Mouse (Mus musculus) hindbrain, embryonic 14.5 days (tissue): ENCODE data around the gene Myo18b. TPM values are rescaled to one million over a fixed set of nuclear protein-coding genes. Genes with fewer than 3 reads are reported as not detected.
A peak's percentile ranks its signal among the peaks of the same experiment; 100 is the strongest.

Experiments
- ATAC-seq: fragments of 200-750 bp; cut with Nextera tagmentation; 2 replicates; pipeline ENCODE4 v1.8.0; 2017; ENCODE audit warnings: moderate number of reproducible peaks, mild to moderate bottlenecking, moderate TSS enrichment, moderate library complexity; ENCODE audit not compliant: low FRiP score
- DNase-seq: peaks from one replicate; pipeline ENCODE4 v3.0.0-alpha.2; 2015; ENCODE audit warnings: low spot score
- H3K27ac ChIP-seq: fragments of 300-500 bp; sonication (generic); 2 replicates; pipeline ENCODE4 v1.5.1; 2014; ENCODE audit warnings: mild to moderate bottlenecking, moderate library complexity
- H3K27me3 ChIP-seq: fragments of 300-500 bp; sonication (generic); 2 replicates; pipeline ENCODE4 v1.6.1; 2014; ENCODE audit warnings: mild to moderate bottlenecking, low read length, mixed read lengths; ENCODE audit not compliant: control insufficient read depth, insufficient read depth
- H3K36me3 ChIP-seq: fragments of 300-500 bp; sonication (generic); replicated peaks from 2 replicates; pipeline ENCODE4 v1.6.1; 2014; ENCODE audit not compliant: control insufficient read depth, insufficient read depth
- H3K4me1 ChIP-seq: fragments of 300-500 bp; sonication (generic); replicated peaks from 2 replicates; pipeline ENCODE4 v1.6.1; 2014; ENCODE audit warnings: antibody characterized with exemption, low read length, mixed read lengths; ENCODE audit not compliant: control insufficient read depth, insufficient read depth
- H3K4me2 ChIP-seq: fragments of 300-500 bp; sonication (generic); replicated peaks from 2 replicates; pipeline ENCODE4 v1.6.1; 2014; ENCODE audit warnings: mild to moderate bottlenecking, moderate library complexity
- H3K4me3 ChIP-seq: fragments of 300-500 bp; sonication (generic); replicated peaks from 2 replicates; pipeline ENCODE4 v1.5.1; 2014; ENCODE audit warnings: mild to moderate bottlenecking, low read length
- H3K9ac ChIP-seq: fragments of 300-500 bp; sonication (generic); 2 replicates; pipeline ENCODE4 v1.6.1; 2014
- H3K9me3 ChIP-seq: fragments of 300-500 bp; sonication (generic); 2 replicates; pipeline ENCODE4 v1.6.1; 2016; ENCODE audit warnings: low read length; ENCODE audit not compliant: control insufficient read depth
- WGBS: fragments of 180-500 bp; shearing (Covaris S2); extraction: QIAGEN DNeasy Blood & Tissue Kit; methylation state at CpG from one replicate; pipeline ENCODE4 v1.1.7; 2014; 5-methylcytosine and 5-hydroxymethylcytosine counted together
- polyA plus RNA-seq: library from polyadenylated mRNA; unstranded; fragments of >200 nt; fragmentation: Nextera tagmentation; extraction: Ambion mirVana; gene quantifications from 2 replicates; pipeline ENCODE4 v1.2.1, GENCODE M21; 2014

Myo18b gene
- polyA plus RNA-seq, 1 experiment from 2014 or later = 1.4 TPM

DNA sequence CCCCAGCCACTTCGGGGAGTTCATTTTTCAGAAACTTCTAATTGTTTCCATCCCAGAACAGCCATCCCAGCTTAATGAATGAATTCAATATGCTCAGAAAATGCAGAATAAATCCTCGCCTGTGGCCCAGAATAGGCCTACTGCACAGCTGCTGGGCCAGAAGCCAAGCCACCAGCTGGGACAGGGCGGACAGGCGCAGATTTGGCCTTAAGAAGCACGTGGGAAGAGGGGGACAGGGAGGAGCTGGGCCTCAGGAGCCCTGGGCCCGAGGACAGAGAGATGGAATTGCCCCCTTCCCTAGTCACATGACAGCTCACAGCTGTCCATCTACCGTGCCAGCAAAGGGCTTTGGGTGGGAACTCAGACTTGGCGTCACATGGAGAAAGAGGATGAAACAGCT lies 43.0 kb downstream of the Myo18b start:
- H3K4me1 ChIP-seq = peaks cover 34% of the 10 kb centered on the region
- H3K9me3 ChIP-seq = no peaks in the 10 kb centered on the region
- ATAC-seq = peak; percentile 62

DNA sequence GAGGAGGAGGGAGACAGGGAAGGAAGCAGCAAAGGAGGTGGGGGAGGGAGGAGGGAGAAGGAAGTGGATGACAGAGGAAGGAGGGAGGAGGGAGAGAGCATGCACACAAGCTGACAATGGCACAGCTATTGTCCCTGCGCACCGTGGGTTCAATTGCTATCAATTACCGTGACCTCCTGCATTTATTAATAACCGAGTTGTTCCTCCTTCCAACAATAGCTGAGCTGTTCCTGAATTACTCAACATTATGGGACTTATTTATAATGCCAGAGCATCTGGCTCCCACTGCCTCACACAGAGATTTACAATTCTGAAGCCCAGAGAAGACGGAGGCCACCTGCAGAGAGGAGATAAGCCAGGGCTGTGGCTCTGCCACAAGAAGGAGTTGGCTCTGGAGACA lies 44.8 kb downstream of the Myo18b start:
- Histone ChIP-seq H3K4me3 (no peak overlapping the region), H3K36me3 (no peaks in the 10 kb centered on the region), H3K4me1 (peaks cover 41% of the 10 kb centered on the region), H3K9me3 (no peaks in the 10 kb centered on the region), H3K27ac (peak overlapping the region; percentile 77), H3K27me3 (no peaks in the 10 kb centered on the region), H3K9ac (no peak overlapping the region), H3K4me2 (no peak overlapping the region)
- DNase-seq (peak; percentile 50), ATAC-seq (peak; percentile 41; the same call in 1 of the 2 replicates)
- WGBS = 2% methylated on average over 5 of the region's 5 CpGs

More for the DNA sequence above, 43.0 kb downstream of the Myo18b start:
- peak overlapping the region; percentile 77 for H3K27ac ChIP-seq
- no peaks in the 10 kb centered on the region for H3K36me3 ChIP-seq
- DNase-seq = peak; percentile 78
- H3K4me3 ChIP-seq = no peak overlapping the region
- no peaks in the 10 kb centered on the region for H3K27me3 ChIP-seq
- H3K4me2 ChIP-seq = no peak overlapping the region
- H3K9ac ChIP-seq = no peak overlapping the region
- WGBS = 13% methylated on average over 8 of the region's 8 CpGs

GRCm38 (mm10) chr5:112848586-112849280 lies 47.4 kb downstream of the Myo18b start:
- WGBS = 8% methylated on average over 16 of the region's 16 CpGs
- peak; percentile 65 for DNase-seq
- H3K36me3 ChIP-seq = no peaks in the 10 kb centered on the region
- no peaks in the 10 kb centered on the region for H3K9me3 ChIP-seq
- no peaks in the 10 kb centered on the region for H3K27me3 ChIP-seq
- H3K4me3 ChIP-seq = no peak overlapping the region
- no peak overlapping the region for H3K9ac ChIP-seq
- H3K27ac ChIP-seq = no peak overlapping the region
- peaks cover 47% of the 10 kb centered on the region for H3K4me1 ChIP-seq
- no peak for ATAC-seq
- H3K4me2 ChIP-seq = peak overlapping the region; percentile 15

DNA sequence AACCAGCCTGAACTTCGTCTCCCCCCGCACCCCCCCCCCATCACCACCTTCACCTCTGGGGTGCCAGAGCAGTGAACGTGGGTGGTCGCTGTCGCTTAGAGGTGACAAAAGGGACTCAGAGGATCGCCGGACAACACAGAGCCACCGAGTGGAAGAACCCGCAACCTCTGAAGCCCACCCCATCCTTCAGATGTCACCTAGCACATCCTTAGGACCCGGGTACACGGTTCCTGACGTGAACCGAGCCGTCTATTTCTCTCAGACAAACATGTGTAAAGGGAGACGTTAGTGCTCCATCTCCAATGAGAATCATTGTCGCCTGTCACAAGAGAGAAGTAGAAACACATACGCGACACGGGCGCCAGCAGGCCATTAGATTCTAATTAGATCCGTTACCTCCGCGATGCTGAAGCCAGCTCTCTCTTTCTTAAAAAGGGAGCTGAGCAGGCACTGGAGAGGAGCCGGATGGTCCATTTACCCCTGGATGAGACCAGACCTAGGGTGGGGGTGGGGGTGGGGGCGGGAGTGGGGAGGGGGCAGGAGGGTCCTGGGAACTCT lies 48.1 kb downstream of the Myo18b start:
- no peaks in the 10 kb centered on the region for H3K9me3 ChIP-seq
- no peak for DNase-seq
- no peak overlapping the region for H3K27ac ChIP-seq
- 5% methylated on average over 25 of the region's 25 CpGs for WGBS
- peaks cover 49% of the 10 kb centered on the region for H3K4me1 ChIP-seq
- H3K4me3 ChIP-seq = no peak overlapping the region
- peak overlapping the region; percentile 15 for H3K4me2 ChIP-seq
- H3K36me3 ChIP-seq = no peaks in the 10 kb centered on the region
- H3K27me3 ChIP-seq = no peaks in the 10 kb centered on the region
- no peak overlapping the region for H3K9ac ChIP-seq
- ATAC-seq = no peak

- no peaks in the 10 kb centered on the region for H3K36me3 ChIP-seq
- no peak overlapping the region for H3K27ac ChIP-seq
- no peak for DNase-seq
- ATAC-seq = no peak
- H3K4me3 ChIP-seq = no peak overlapping the region
- peaks cover 41% of the 10 kb centered on the region for H3K4me1 ChIP-seq
- H3K9me3 ChIP-seq = no peaks in the 10 kb centered on the region
- WGBS = 74% methylated on average over 11 of the region's 11 CpGs
- H3K27me3 ChIP-seq = no peaks in the 10 kb centered on the region
- no peak overlapping the region for H3K4me2 ChIP-seq
- no peak overlapping the region for H3K9ac ChIP-seq
Measured at GRCm38 (mm10) chr5:112846146-112846545, 50.0 kb downstream of the Myo18b start.

DNA sequence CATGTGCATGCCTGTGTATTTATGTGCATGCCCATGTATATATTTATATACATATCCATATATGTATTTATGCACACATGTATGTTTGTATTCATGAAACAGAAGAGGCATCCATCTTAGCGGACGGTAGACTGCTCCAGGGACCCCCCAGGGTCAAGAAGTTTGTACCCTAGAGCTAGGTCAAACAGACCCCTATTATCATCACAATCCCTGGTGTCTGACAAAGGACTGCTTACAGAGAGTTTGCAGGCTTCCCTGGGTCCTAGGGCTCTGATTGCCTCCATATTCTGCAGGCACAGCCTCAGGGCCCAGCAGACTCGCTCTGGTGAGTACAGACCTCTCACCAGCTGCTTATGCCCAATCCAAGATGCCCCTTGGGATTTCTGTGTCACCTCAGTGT lies 51.7 kb downstream of the Myo18b start:
- Histone ChIP-seq H3K36me3 (no peaks in the 10 kb centered on the region), H3K4me1 (peaks cover 41% of the 10 kb centered on the region), H3K9me3 (no peaks in the 10 kb centered on the region), H3K27me3 (no peaks in the 10 kb centered on the region), H3K9ac (no peak overlapping the region), H3K4me2 (no peak overlapping the region), H3K4me3 (no peak overlapping the region), H3K27ac (peak overlapping the region; percentile 86)
- ATAC-seq (no peak), DNase-seq (no peak)
- WGBS = 11% methylated on average over 3 of the region's 3 CpGs

- ATAC-seq = peak; percentile 63; the same call in 1 of the 2 replicates
- no peaks in the 10 kb centered on the region for H3K9me3 ChIP-seq
- H3K4me1 ChIP-seq = peaks cover 39% of the 10 kb centered on the region
- peak overlapping the region; percentile 86 for H3K27ac ChIP-seq
- H3K4me3 ChIP-seq = no peak overlapping the region
- no peaks in the 10 kb centered on the region for H3K36me3 ChIP-seq
- no peak overlapping the region for H3K4me2 ChIP-seq
- peak; percentile 58 for DNase-seq
- H3K9ac ChIP-seq = peak overlapping the region; percentile 7; the same call in 1 of the 2 replicates
- WGBS = 17% methylated on average over 6 of the region's 6 CpGs
- H3K27me3 ChIP-seq = no peaks in the 10 kb centered on the region
Measured at GRCm38 (mm10) chr5:112843676-112844257, 52.4 kb downstream of the Myo18b start.

DNA sequence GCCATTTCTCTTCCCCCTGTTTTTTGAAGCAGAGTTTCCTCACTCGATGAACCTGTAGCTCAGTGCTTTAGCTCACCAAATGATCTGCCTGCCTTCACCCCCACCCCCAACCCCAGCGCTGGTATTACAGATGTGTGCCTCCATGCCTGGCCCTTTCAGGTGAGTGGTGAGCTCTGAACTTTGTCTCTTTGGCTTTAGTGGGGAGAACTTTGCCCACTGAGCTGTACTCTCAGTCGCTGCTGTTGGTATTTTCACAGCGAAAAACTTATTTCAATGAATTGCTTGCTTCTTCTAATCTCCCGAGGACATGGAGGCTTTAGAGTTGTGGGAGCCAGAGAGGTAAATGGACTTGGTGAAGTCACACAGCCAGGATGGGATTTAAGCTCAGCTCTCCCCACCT lies 53.5 kb downstream of the Myo18b start:
- Histone ChIP-seq H3K4me3 (no peak overlapping the region), H3K9ac (no peak overlapping the region), H3K9me3 (no peaks in the 10 kb centered on the region), H3K36me3 (no peaks in the 10 kb centered on the region), H3K27me3 (no peaks in the 10 kb centered on the region), H3K27ac (no peak overlapping the region), H3K4me1 (peaks cover 28% of the 10 kb centered on the region), H3K4me2 (no peak overlapping the region)
- 91% methylated on average over 5 of the region's 5 CpGs for WGBS
- ATAC-seq = no peak
- no peak for DNase-seq

GRCm38 (mm10) chr5:112841850-112842249 lies 54.3 kb downstream of the Myo18b start:
- no peaks in the 10 kb centered on the region for H3K9me3 ChIP-seq
- H3K27ac ChIP-seq = no peak overlapping the region
- DNase-seq (no peak), ATAC-seq (no peak)
- H3K27me3 ChIP-seq = no peaks in the 10 kb centered on the region
- no peaks in the 10 kb centered on the region for H3K36me3 ChIP-seq
- H3K4me3 ChIP-seq = no peak overlapping the region
- H3K4me2 ChIP-seq = no peak overlapping the region
- 39% methylated on average over 6 of the region's 6 CpGs for WGBS
- no peak overlapping the region for H3K9ac ChIP-seq
- peaks cover 27% of the 10 kb centered on the region for H3K4me1 ChIP-seq
